Mouse (Mus musculus) 3T3-L1 (cell line): ENCODE measurements around the gene Dnmt3a.

ENCODE experiments used
- DNase-seq: peaks from one replicate; pipeline ENCODE4 v3.0.0-alpha.2; 2015; ENCODE audit warnings: low read depth, low spot score

Dnmt3a gene

DNA sequence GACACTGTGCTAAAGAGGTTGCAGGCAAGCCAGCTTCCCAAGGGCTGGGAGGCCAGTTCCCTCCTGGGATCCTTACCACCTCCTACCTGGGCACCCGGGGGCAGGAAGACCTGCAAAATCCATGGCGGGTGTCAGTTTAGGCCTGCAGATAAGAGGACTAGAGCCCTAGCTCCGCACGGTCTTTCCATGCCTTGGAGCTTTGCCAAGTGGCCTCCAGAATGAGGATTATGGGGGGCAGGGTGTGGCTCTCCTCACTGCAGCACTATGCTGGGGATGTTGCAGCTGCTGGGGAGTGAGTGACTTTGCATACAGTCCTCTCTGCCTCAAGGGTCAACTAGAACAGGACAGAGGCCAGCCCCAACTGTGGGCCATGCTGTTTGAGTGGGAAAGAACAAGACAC lies 14.1 kb downstream of the Dnmt3a start:
- DNase-seq = no peak

- DNase-seq = no peak
Measured at GRCm38 (mm10) chr12:3823408-3823807, 17.6 kb downstream of the Dnmt3a start.

DNA sequence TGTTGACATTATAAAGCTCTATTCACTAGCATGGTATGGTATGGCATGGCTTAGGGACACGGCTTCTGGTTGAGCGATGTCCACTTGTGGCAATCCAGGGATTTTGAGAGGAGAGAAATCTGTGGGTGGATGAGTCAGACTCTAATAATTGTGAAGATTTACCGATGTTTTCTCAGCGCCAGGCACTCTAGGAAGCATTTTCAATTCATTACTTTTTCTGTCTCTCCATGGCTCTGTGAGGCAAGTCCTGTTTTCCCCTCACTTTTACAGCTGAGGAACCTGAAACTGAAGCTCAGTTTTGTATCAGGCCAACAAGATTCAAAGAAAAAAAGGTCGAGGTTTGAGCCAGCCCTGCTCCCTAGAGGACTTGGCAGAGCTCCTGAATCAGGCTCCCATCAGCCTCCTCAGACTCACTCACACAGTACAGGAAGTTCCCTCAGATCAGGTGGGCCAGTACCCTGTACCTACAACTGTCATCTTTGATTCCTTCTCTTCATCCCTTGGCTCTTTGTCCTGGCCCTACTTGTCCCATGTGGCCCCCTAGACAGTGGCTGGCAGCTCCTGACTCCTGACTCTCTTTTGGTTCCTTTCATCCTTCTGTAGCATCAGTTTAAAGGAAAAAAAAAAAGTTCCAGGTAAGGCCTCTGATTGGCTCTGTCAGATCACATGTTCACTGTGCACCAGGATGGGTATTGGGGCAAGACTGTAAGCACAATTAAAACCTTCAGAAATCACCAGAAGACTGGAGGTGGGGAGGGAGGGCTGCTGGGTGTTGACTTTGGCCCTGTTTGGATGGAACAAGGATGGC lies 19.3 kb downstream of the Dnmt3a start:
- DNase-seq = peak; percentile 74

DNA sequence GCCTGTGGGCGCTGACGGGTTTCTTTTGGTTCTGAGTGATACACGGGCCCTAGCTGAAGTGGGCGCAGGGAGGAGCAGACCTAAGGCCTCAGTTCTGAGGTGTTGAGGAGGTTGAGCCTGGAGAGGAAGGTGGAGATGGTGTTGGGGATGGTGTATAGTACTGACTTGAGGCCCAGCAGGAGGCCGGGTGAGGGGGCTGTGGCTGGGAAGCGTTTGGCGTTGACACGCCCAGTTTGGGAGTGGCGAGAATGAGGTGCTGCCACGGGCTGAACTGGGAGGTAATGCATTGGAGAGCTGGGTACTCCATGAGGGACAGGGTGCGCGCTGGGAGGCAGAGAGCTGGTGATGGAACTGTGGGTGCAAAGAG lies 19.9 kb downstream of the Dnmt3a start:
- DNase-seq = no peak

DNA sequence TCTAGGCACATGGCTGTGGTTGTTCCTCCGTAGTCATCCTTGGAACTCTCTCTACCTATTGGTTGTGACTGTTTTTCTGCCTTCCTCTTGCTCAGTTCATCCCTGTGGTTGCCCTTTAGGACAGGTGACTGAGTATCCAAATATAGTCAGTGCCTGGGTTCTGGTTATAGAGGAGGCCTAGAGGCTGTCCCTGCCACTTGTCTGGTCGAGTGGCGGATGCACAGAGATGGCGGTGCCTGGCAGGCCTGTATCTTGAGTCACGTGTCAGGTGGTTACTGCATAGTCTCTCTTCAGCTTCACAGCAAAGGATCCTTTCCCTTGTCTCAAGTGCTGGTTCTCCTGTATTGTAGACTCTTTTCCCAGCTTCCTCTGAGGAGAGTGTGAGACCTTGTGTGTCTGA lies 22.0 kb downstream of the Dnmt3a start:
- DNase-seq = no peak

DNA sequence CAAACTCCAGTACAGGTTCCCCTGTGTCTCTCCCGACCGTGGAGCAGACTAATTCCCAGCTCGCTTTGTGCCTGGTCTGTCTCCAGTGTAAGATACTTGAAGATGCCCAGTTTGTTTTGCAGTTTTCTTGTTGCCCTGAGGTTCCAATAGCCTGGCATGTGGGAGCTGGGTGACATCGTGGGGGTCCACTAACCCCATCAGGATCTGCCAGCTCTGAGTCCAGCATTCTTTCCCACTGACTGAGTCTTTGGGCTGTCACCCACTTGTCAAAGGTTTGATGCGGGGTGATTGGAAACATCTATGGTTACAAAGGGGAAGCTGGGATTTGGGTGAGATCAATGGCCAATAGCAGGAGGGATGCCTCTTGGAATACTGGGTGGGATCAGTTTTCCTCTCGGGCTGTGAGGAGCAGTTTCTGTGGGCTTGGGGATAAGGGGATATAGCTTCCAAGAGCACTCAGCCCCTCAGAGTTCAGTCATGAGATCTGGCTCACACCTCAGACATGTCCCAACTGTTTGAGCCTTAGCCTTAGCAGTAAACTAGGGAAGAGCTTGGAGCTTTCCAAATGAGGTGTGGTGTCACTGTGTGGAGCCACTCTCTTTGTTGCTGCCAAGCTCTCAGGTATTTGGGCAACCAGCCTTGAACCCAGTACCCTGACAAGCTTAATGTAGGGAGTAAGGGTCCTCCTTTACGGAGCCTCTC lies 27.4 kb downstream of the Dnmt3a start:
- no peak for DNase-seq

DNA sequence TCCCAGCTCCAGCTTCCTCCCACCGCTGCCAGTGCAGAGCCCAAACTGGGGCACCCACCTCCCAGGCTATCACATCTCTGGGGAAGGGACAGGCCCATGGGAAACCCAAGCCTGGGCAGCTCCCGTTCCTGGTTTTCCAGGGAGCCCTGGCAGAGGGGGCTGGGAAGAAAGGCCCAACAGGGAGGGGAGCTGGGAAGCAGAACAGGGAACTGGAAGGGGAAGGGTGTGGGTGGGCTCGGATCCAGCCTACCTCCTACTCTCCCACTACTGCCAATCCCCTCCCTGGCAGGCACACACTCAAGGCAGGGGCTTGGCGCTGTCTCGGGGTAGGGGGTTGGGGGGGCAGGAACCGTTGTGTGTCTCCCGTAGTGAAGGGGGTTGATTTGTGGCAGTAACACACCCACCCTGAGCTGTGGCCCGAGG lies 28.1 kb downstream of the Dnmt3a start:
- DNase-seq = no peak

- no peak for DNase-seq
Measured at GRCm38 (mm10) chr12:3834373-3835314, 28.8 kb downstream of the Dnmt3a start.

DNA sequence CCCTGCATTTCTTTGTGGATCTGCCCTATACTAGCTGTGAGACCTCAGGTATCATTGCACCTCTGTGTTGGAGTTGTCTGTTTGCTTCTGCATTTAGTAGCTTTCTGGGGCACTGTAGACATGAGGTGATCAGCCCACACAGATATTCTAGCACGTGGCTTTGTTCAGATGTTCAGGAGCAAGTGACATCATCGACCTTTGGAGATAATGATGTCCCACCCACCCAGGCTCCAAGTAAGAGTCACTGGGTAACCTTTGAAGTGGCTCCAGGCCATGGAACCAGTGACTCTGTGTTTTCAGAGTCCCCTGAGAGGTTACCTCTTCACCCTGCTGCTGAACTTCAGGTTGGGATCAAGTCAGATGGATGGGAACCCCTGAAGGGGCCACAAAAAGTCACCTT lies 29.8 kb downstream of the Dnmt3a start:
- DNase-seq = no peak

GRCm38 (mm10) chr12:3837081-3837832 lies 31.4 kb downstream of the Dnmt3a start:
- no peak for DNase-seq

DNA sequence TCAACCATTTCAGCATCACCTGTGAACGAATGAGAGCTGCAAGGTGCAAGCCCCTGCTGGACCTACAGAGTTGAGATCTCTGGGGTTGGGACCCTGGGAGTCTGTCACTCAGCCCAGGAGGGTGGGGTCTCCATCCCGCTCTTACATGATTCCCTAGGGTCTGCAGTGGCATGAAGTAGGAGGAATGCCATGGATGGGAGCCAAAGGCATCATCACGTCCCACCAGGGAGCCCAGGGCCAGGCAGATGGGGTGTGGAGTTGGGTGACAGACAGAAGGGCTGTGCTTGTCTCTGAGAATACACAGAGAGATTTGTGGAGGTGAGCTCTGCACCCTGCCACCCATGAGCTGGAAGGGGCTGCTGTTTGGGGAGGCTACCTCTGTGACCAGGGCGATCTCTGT lies 32.2 kb downstream of the Dnmt3a start:
- no peak for DNase-seq

- DNase-seq = no peak
Measured at GRCm38 (mm10) chr12:3839662-3840061, 33.9 kb downstream of the Dnmt3a start.

DNA sequence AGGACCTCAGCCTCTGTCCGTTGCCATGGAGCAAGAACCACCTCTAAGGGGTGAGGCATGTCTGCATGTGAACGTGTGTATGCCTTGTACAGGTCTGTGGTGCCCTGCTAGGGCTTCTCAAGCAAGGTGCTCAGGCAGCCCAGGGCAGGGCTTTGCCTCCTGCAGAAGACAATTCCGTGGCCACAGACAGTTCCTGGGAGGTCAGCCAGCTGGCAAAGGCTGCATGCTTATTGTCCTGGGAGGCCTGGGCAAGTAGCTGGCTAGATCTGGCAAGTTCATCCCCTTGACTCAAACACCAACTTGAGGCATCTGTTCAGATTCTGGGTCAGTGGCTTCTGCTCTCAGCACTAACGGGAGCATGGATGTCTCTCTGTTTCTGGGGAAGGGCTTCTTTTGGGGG lies 35.3 kb downstream of the Dnmt3a start:
- DNase-seq = peak; percentile 74

DNA sequence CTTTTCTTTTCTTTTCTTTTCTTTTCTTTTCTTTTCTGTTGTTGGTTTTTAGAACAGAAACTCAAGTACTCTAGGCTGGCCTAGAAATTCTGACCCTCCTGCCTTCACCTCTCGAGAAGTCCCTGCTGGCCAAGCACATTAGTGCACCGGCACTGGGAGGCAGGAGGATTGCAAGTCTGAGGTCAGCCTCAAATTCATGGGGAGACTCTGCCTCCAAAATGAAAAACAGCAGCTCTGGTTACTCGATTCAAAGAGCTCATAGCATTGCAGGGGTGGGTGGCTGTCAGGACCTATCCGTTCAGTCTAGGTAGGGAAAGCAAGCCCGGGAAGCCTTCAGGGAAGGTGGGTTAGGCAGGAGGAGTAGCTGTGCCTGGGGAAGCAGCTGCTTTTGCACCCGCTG lies 37.0 kb downstream of the Dnmt3a start:
- no peak for DNase-seq

DNA sequence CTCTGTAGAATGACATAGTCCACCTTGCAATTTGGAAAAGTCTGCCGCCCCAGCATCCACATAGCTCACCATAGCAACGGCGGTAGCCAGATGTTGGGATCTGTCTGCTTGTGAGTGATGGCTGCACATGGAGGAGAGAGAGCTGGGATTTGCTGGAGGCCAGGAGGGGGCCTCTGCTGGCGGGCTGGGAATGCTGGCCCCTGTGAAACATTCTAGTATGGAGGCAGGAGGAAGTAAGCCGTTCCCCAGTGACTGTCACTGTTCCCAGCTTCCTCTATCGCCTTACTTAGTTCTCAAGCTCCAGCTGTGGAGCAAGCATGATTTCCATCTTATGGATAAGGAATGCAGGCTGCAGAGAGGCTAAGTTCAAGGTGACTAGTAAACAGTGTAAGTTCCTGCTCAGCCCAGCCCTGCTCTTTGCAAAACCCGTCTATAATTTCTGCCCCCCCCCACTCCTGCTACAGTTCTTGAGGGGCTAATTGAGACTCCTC lies 37.6 kb downstream of the Dnmt3a start:
- DNase-seq = no peak

DNA sequence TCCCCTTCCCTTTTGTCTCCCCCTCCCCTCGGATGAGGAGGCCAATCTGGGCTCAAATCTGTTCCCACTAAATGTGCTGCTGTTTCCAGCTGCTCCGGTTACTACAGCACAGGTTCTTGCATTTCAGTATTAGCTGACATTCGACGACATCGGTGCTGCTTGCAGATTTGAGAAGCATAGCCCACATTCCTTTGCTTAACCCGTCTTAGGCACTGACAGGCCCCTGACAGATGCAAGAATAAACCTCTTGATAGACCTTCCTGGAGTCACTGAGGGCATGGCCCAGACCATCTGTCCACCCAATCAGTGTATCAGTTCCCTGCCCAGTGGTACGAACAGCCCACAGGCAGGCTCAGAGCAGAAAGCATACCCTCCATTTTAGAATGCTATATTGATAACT lies 38.1 kb downstream of the Dnmt3a start:
- DNase-seq = no peak

DNA sequence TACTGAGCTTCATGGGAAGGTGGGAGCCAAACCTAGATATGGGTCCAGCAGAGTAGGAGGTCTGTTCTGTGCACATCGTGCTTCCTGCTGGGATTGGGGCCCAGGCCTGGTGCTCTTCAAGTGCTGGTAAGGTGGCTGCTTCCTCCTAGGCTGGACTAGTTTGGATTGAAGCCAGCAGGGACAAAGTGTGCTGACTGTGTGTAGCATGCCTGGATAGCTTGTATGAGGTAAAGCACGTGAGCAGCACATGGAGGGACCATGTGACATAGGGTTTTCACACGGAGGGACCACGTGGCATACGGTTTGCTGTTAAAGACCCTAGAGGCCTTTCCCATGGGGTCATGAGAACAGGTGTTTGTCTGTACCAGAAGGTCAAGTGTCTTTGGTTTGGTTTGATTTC lies 38.5 kb downstream of the Dnmt3a start:
- DNase-seq = no peak

DNA sequence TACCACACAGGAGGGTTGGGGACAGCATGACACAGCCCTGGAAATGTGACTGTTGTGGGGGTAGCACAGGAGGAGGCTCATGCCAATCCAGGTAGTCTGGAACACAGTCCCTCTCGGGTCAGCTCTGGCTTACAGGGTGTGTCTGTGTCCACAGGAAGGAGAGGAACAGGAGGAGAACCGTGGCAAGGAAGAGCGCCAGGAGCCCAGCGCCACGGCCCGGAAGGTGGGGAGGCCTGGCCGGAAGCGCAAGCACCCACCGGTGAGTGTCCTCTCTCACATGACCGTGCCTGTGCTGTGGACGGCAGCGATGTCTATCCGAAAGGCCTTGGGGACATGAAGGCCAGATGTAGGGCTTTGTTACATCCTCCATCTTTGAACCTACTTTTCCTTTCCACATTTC lies 43.7 kb downstream of the Dnmt3a start:
- no peak for DNase-seq

DNA sequence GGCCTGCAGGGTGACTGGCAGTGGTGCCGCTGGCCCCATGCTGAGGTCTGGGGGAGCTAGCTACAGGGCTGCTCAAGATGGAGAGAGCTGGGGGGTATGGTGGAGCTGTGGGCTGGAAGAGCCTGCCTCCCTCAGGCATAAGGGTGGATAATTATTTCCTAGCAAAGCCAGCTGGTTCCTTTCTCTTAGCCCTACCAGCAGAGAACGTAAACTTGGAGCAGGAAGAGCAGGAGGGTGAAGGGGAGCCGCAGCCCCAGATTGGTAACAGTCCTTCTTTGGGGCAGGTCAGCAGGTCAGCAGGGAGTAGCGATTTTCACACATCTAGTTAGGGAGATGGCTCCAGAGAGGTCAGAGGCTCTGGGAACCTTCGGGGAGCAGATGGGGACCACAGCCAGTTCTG lies 44.4 kb downstream of the Dnmt3a start:
- no peak for DNase-seq

- no peak for DNase-seq
Measured at GRCm38 (mm10) chr12:3850731-3851130, 44.9 kb downstream of the Dnmt3a start.

DNA sequence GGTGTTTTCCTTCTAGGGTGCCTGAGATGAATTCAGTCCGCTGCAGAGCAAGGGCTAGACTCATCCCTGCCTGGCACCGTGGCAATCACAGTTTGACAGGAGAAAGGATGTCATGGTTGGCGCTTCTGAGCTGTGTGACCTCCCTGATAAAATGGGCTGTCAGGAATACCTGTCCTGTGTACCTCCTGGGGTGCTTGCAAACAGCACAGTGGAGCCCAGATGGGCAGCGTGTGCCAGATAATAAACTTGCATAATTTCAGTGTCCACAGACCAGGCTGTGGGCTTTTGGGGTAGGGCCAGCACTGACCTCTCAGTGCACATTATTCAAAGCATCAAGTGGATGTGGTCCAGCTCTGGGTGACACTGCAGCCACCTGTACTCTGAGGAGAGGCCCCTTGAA lies 45.4 kb downstream of the Dnmt3a start:
- no peak for DNase-seq
